Mouse (Mus musculus) kidney, embryonic 16.5 days (tissue): ENCODE data around the gene Aunip. TPM values are rescaled to one million over a fixed set of nuclear protein-coding genes. Genes with fewer than 3 reads are reported as not detected.
A peak's percentile ranks its signal among the peaks of the same experiment; 100 is the strongest.

Experiments used
- ATAC-seq: fragments of 200-750 bp; cut with Nextera tagmentation; 2 replicates; pipeline ENCODE4 v1.8.0; 2017; ENCODE audit warnings: moderate TSS enrichment; ENCODE audit not compliant: low FRiP score, low TSS enrichment
- H3K27ac ChIP-seq: fragments of 300-500 bp; sonication (generic); 2 replicates; pipeline ENCODE4 v1.5.1; 2014; ENCODE audit warnings: low read length
- H3K27me3 ChIP-seq: fragments of 300-500 bp; sonication (generic); 2 replicates; pipeline ENCODE4 v1.6.1; 2014; ENCODE audit warnings: low read length, control low read depth, mixed read lengths; ENCODE audit not compliant: insufficient read depth
- H3K36me3 ChIP-seq: fragments of 300-500 bp; sonication (generic); 2 replicates; pipeline ENCODE4 v1.6.1; 2014; ENCODE audit warnings: low read length, control low read depth, mixed read lengths; ENCODE audit not compliant: insufficient read depth
- H3K4me1 ChIP-seq: fragments of 300-500 bp; sonication (generic); 2 replicates; pipeline ENCODE4 v1.6.1; 2014; ENCODE audit warnings: low read length, control low read depth, mixed read lengths; ENCODE audit not compliant: insufficient read depth
- H3K4me2 ChIP-seq: fragments of 300-500 bp; sonication (generic); replicated peaks from 2 replicates; pipeline ENCODE4 v1.6.1; 2014; ENCODE audit warnings: low read depth, low read length
- H3K4me3 ChIP-seq: fragments of 300-500 bp; sonication (generic); 2 replicates; pipeline ENCODE4 v1.5.1; 2014; ENCODE audit warnings: mild to moderate bottlenecking, low read length
- H3K9ac ChIP-seq: fragments of 300-500 bp; sonication (generic); replicated peaks from 2 replicates; pipeline ENCODE4 v1.6.1; 2014; ENCODE audit warnings: low read length
- H3K9me3 ChIP-seq: fragments of 300-500 bp; sonication (generic); 2 replicates; pipeline ENCODE4 v1.6.1; 2016; ENCODE audit warnings: low read length, control low read depth
- WGBS: fragments of 180-500 bp; shearing (Covaris S2); extraction: QIAGEN DNeasy Blood & Tissue Kit; methylation state at CpG from one replicate; pipeline ENCODE4 v1.1.7; 2014; 5-methylcytosine and 5-hydroxymethylcytosine counted together
- microRNA-seq: library from miRNA; unstranded; fragments of <30 nt; microRNA quantifications from one replicate; pipeline ENCODE4, GENCODE M21; 2016
- polyA plus RNA-seq: library from polyadenylated mRNA; unstranded; fragments of >200 nt; fragmentation: Nextera tagmentation; extraction: Ambion mirVana; gene quantifications from 2 replicates; pipeline ENCODE4 v1.2.1, GENCODE M21; 2015

Gene Aunip
- polyA plus RNA-seq, 1 experiment from 2014 or later, result 16.3 TPM

GRCm38 (mm10) chr4:134570704-134571451, 60.1 kb downstream of the Aunip start:
- WGBS, result 66% methylated on average over 14 of the region's 14 CpGs
- no peak for ATAC-seq

GRCm38 (mm10) chr4:134572449-134573300, 61.9 kb downstream of the Aunip start:
- no peaks in the 10 kb centered on the region for H3K9me3 ChIP-seq
- H3K4me1 ChIP-seq, result no peaks in the 10 kb centered on the region
- no peak for ATAC-seq
- no peak overlapping the region for H3K4me2 ChIP-seq
- no peak overlapping the region for H3K27ac ChIP-seq
- H3K9ac ChIP-seq, result no peak overlapping the region
- H3K36me3 ChIP-seq, result no peaks in the 10 kb centered on the region; the same call in 1 of the 2 replicates
- no peaks in the 10 kb centered on the region for H3K27me3 ChIP-seq
- 67% methylated on average over 24 of the region's 24 CpGs for WGBS
- H3K4me3 ChIP-seq, result no peak overlapping the region

More at GRCm38 (mm10) chr4:134570704-134571451, 60.1 kb downstream of the Aunip start:
- Histone ChIP-seq H3K4me2 (no peak overlapping the region), H3K27ac (no peak overlapping the region), H3K4me3 (no peak overlapping the region), H3K27me3 (no peaks in the 10 kb centered on the region), H3K9me3 (no peaks in the 10 kb centered on the region), H3K9ac (no peak overlapping the region), H3K4me1 (no peaks in the 10 kb centered on the region), H3K36me3 (no peaks in the 10 kb centered on the region; the same call in 1 of the 2 replicates)

Small RNAs within 50 kb of the gene (microRNA-seq; reads per million reads assigned to microRNA genes)
- 2.4 reads per million, percentile 10 among the genes with 10 or more reads in this experiment for gene Gm23634
- gene Mir6403, result not detected

Other genes starting within 250 kb of the Aunip start
- gene Pdik1l, start 223.1 kb upstream of the Aunip start, polyA plus RNA-seq, result 19.2 and 20.2 TPM in 2 replicates
- gene Trim63, start 195.9 kb upstream of the Aunip start, polyA plus RNA-seq, result 3.3 and 4.1 TPM in 2 replicates
- 0.92 and 1.4 TPM in 2 replicates for gene Slc30a2, start 167.8 kb upstream of the Aunip start, polyA plus RNA-seq
- 0.32 and 0.61 TPM in 2 replicates for gene Extl1, start 127.1 kb upstream of the Aunip start, polyA plus RNA-seq
- 19.5 and 20.1 TPM in 2 replicates for gene Pafah2, start 114.7 kb upstream of the Aunip start, polyA plus RNA-seq
- gene Stmn1, start 42.7 kb upstream of the Aunip start, polyA plus RNA-seq, result 1,595 and 1,651 TPM in 2 replicates
- gene Paqr7, start 14.3 kb upstream of the Aunip start, polyA plus RNA-seq, result 3.3 and 4.4 TPM in 2 replicates
- 126 and 127 TPM in 2 replicates for gene Mtfr1l, start 24.4 kb downstream of the Aunip start, polyA plus RNA-seq
- gene Selenon, start 41.2 kb downstream of the Aunip start, polyA plus RNA-seq, result 9.5 and 9.7 TPM in 2 replicates
- gene Man1c1, start 193.3 kb downstream of the Aunip start, polyA plus RNA-seq, result 3.5 and 3.7 TPM in 2 replicates